Mouse (Mus musculus) gastrocnemius, adult 18-20 months (tissue): ENCODE data around the gene Nptxr. TPM values are rescaled to one million over a fixed set of nuclear protein-coding genes. Genes with fewer than 3 reads are reported as not detected.

Source experiments
- DNase-seq: peaks from one replicate; pipeline ENCODE4 v3.0.0; 2021; ENCODE audit warnings: low spot score
- total RNA-seq, 2 experiments: library from RNA; stranded (reverse); gene quantifications; 2 replicates each; pipeline ENCODE4 v1.2.3; 2021

The Nptxr gene
- total RNA-seq, 2 experiments from 2014 or later, result 0.50 to 0.76 TPM

DNA sequence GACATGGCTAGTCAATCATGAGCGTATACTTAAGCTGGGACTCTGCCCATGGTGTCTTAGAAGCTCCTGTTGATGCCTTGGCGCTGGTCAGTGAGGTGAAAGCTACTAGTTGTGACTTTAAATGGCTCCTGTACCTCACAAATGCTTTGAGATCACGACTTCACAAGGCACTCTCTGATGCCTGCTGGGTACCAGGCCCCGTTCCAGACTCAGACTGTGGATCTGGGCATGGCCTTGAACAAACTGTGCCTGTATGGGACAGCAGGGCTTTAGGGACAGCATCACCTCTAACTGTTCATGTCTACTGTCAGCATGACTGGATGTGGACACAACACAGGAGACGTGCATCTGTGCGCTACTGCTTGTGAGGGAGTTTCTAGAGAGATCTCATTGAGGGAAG, 13.7 kb downstream of the Nptxr start:
- DNase-seq, result no peak

- DNase-seq, result no peak
Measured at GRCm38 (mm10) chr15:79790111-79790510, 14.5 kb downstream of the Nptxr start.

- no peak for DNase-seq
Measured at GRCm38 (mm10) chr15:79787815-79788214, 16.8 kb downstream of the Nptxr start.

DNA sequence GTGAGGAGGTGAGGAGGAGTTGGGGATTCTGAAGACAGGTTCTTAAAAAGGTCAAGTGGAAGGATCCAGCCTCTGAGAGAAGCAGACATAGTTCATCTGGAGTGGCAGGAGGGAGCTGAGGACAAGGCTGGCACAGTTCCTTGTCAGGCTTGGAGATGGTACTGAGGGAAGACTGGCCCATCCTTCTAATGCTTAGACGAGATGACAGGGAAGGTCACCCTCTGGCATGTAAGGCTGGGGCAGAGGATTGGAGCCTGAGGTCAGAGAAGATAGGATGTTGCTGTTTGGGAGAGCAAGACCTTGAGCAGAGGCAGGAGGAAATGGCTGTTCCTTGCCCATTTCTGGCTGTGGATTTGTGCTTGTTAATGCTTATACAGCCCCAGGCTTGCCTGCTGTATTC, 19.5 kb downstream of the Nptxr start:
- no peak for DNase-seq

- no peak for DNase-seq
Measured at GRCm38 (mm10) chr15:79777749-79778148, 26.8 kb downstream of the Nptxr start, which contains the start of gene Dnal4. Dnal4 (minus strand) TSS chr15:79777849.

DNA sequence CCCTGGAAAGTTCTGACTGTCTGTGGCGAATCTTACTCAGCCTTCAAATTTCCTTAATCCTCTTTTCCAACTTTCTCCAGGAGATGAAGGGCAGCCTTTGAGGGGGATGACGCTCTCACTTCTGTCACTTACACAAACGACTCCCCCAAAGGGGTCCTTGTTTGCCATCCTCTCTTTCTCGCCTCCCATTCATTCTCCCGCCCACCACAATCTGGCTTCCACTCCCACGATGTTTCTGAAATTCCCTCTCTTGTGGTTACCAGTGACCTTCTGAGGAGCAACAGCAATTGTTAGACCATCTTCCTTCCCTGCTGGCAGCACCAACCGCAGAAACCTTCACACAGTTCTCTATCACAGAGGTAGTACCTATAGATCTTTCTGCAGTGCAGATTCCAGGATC, 28.9 kb downstream of the Nptxr start:
- no peak for DNase-seq

- DNase-seq, result peak; percentile 98
Measured at GRCm38 (mm10) chr15:79774117-79775027, 30.2 kb downstream of the Nptxr start.

GRCm38 (mm10) chr15:79770629-79771240, 33.8 kb downstream of the Nptxr start:
- no peak for DNase-seq

- no peak for DNase-seq
Measured at GRCm38 (mm10) chr15:79768302-79768701, 36.3 kb downstream of the Nptxr start.

GRCm38 (mm10) chr15:79767327-79767961, 37.1 kb downstream of the Nptxr start:
- no peak for DNase-seq

GRCm38 (mm10) chr15:79766586-79767071, 37.9 kb downstream of the Nptxr start:
- DNase-seq, result no peak

GRCm38 (mm10) chr15:79766168-79766567, 38.4 kb downstream of the Nptxr start:
- no peak for DNase-seq

DNA sequence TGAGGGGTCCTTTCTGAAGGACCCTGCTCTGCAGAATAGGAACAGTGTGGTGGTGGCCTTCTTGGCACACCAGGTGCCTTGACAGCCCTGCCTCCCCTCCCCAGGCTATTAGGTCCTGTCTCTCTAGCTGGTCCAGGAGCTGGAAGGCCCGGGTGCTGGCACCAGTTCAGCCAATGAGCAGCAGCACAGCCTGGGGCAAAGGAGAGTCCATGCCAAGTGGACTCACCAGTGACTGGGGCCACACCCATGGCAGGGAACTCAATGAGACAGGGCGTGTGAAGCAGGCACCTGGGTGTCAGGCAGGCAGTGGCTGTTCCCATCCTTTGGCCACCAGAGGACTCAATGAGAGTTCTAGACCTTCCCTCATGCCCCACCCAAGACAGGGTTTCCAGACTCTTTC, 39.2 kb downstream of the Nptxr start:
- no peak for DNase-seq

DNA sequence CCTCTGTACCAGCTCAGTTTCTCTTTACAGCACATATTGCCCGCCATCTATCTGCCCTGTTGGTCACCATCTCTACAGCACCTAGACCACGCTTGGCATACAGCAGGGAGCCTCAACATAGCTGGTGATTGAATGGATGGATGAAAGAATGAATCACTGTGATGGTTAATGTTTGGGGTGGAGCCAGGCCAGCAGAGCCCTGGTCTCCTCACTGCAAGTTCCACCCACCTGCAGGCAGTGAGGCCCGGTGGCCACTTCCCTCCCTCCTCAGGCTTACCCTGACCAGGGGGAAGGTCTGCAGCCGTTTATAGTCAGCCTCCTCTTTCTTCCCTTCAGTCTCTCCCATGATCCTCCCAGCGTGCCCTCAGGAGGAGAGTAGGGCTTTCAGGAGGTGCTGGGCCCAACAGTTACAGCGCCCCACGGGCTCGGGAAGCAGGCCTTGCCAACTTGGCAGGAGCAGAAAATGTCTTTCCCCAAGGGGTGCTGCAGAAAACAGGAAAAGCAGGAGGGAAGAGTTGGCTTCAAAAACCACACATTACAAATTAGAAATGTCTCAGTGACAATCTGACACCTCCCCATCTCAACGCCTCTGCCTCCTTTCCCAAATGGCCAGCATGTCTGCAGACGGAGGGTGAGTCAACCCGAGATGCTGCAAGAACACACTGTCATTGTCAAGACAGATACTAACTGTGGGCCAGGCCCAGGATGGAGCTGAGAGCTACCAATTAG, 39.9 kb downstream of the Nptxr start:
- no peak for DNase-seq

- DNase-seq, result no peak
Measured at GRCm38 (mm10) chr15:79763601-79764246, 40.8 kb downstream of the Nptxr start.

- no peak for DNase-seq
Measured at GRCm38 (mm10) chr15:79763001-79763400, 41.6 kb downstream of the Nptxr start.

DNA sequence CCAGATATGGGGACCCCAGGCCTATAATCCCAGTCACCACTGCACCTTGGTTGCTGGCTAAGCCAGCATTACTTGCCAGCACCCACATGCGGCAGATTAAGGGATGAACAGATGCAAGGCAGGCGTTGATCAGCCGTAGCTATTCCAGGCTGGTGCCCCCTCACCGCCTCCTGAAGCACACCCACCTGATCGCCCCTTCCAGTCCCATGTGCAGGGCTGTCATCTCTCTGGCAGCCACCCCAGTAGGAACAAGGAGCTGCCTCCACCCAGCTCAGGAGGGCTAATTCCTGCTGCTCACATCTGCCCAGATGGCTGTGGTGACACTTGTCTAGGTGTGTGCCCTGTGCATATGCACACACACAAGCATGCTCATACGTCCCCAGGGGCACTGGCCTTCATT, 43.6 kb downstream of the Nptxr start:
- no peak for DNase-seq

DNA sequence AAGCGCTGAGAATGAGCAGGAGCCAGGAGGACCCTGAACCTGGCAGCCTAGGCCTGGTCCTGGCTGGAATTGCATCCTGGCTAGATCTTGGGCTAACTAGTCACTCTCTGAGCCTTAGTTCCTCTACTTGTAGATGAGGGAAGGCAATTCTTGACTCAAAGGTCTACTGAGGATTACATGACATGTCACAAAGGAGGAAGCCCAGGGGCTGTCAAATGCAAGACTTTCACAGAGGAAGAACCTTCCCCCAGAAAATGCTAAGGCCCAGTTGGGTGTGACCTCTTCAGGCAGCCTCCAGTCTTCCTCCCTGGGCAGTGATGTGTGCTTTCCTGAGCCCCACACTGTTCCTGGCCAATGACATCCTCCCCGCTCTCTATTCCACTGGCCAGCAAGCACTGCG, 47.4 kb downstream of the Nptxr start:
- no peak for DNase-seq

- no peak for DNase-seq
Measured at GRCm38 (mm10) chr15:79755977-79756625, 48.5 kb downstream of the Nptxr start.

DNA sequence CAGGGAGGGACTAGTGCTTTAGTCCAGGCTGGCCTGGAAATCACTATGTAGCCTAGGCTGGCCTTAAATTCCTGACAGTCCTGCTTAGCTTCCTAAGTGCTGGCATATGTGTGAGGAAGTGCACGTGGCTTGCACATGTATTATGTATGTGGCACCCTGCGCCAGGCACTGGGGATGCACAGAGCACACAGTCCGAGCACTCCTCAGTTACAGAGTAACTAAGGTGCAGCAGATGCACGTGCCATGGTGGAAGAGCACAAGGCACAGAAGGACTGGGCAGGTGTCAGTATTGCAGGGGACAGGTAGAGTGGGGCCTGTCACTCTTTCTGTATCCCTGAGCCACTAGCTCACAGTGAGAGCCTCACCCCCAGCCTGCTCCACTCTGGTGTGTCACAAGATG, 49.4 kb downstream of the Nptxr start:
- no peak for DNase-seq
